Mouse (Mus musculus) cerebellum, adult 18-20 months (tissue): ENCODE measurements around the gene Ube2c.
"Not testable (repeated sequence)": the region's sequence is repeated elsewhere in the genome, so short reads cannot be mapped to it uniquely, and the experiment has no call there.

ENCODE experiments used
- DNase-seq, 2 experiments: peaks; one replicate each; pipeline ENCODE4 v3.0.0; 2021

Gene Ube2c

GRCm38 (mm10) chr2:164790451-164790850 lies 20.8 kb downstream of the Ube2c start:
- DNase-seq = no peak

GRCm38 (mm10) chr2:164791841-164792261 lies 22.2 kb downstream of the Ube2c start:
- peak; percentile 63 to 64 for DNase-seq

- DNase-seq = peak in 1 of 2 experiments; percentile 30
These were observed 22.9 kb downstream of the Ube2c start for GRCm38 (mm10) chr2:164792400-164793190.

GRCm38 (mm10) chr2:164793236-164793635 lies 23.5 kb downstream of the Ube2c start:
- DNase-seq = peak; percentile 77 to 78

- DNase-seq = no peak
These were observed 24.1 kb downstream of the Ube2c start for GRCm38 (mm10) chr2:164793772-164794171.

GRCm38 (mm10) chr2:164794293-164794692 lies 24.6 kb downstream of the Ube2c start:
- DNase-seq = peak; percentile 85

GRCm38 (mm10) chr2:164795868-164796267 lies 26.2 kb downstream of the Ube2c start:
- no peak for DNase-seq

GRCm38 (mm10) chr2:164798554-164798953 lies 28.9 kb downstream of the Ube2c start:
- DNase-seq = not testable (repeated sequence)

- no peak for DNase-seq
These were observed 30.7 kb downstream of the Ube2c start for GRCm38 (mm10) chr2:164800252-164801004.

- DNase-seq = no peak
These were observed 33.7 kb downstream of the Ube2c start for GRCm38 (mm10) chr2:164803201-164803920.

- DNase-seq = no peak
These were observed 34.2 kb downstream of the Ube2c start for GRCm38 (mm10) chr2:164803921-164804313.

GRCm38 (mm10) chr2:164804533-164805331 lies 35.0 kb downstream of the Ube2c start, which contains the start of the genes Acot8 and Zswim3:
TSS of gene Acot8 (minus strand) at chr2:164804882.
TSS of gene Zswim3 (plus strand) at chr2:164805098.
- peak; percentile 97 to 98 for DNase-seq

- peak in 1 of 2 experiments; percentile 53 for DNase-seq
These were observed 35.6 kb downstream of the Ube2c start for GRCm38 (mm10) chr2:164805332-164805718.

GRCm38 (mm10) chr2:164806614-164807013 lies 36.9 kb downstream of the Ube2c start:
- DNase-seq = no peak

- no peak for DNase-seq
These were observed 43.9 kb downstream of the Ube2c start for GRCm38 (mm10) chr2:164813557-164813956.

- no peak for DNase-seq
These were observed 45.6 kb downstream of the Ube2c start for GRCm38 (mm10) chr2:164815348-164815747.

GRCm38 (mm10) chr2:164815821-164816220 lies 46.1 kb downstream of the Ube2c start:
- no peak for DNase-seq

GRCm38 (mm10) chr2:164817206-164817605 lies 47.5 kb downstream of the Ube2c start:
- DNase-seq = no peak

GRCm38 (mm10) chr2:164817703-164818102 lies 48.0 kb downstream of the Ube2c start:
- DNase-seq = no peak

- DNase-seq = peak in 1 of 2 experiments; percentile 34
These were observed 51.4 kb downstream of the Ube2c start for GRCm38 (mm10) chr2:164821060-164821459.

- DNase-seq = peak; percentile 100
These were observed 53.0 kb downstream of the Ube2c start, which contains the start of gene Zswim1 for GRCm38 (mm10) chr2:164822636-164823165. TSS of gene Zswim1 (plus strand) at chr2:164822686.

GRCm38 (mm10) chr2:164823181-164823585 lies 53.5 kb downstream of the Ube2c start:
- peak in 1 of 2 experiments; percentile 45 for DNase-seq
